Mouse (Mus musculus) cerebellum, adult (tissue): Measurements from ENCODE around the gene Taf8.

Source experiments
- ATAC-seq: cut with Nextera tagmentation; 2 replicates; pipeline ENCODE4 v1.9.2; 2017; ENCODE audit warnings: mild to moderate bottlenecking, moderate library complexity, mixed read lengths; ENCODE audit not compliant: insufficient number of reproducible peaks, low FRiP score, low TSS enrichment

Taf8 gene

DNA sequence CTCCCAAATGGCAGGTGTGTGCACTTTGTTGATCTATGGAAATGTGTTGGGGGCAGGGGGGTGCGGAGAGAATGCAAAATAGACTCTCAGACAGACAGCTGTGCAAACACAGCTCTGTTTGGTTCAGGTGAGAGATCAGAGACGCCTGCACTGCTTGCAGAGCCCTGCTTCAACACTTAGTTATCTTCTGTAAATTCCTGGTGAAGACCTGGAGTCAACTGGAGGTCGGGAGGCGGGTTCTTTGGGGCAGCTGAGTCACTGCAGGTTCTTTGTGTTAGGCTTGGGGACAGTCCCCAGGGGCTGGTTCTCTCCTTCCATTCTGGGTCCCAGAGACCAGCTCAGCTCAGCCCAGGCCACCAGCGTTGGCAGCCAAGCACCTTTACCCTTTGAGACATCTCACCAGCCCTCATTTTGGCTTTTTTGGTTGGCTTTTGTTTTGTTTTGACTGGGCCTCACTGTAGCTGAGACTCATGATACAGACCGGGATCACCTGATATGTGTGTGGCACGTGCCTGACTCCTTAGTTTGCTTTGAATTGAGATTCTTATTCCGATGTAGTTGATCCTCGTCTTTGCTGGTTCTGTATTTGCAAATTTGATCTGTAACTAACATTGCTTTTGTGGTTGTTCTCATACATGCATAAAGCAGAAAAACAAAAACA is 39.2 kb downstream of the Taf8 start:
- no peak for ATAC-seq

DNA sequence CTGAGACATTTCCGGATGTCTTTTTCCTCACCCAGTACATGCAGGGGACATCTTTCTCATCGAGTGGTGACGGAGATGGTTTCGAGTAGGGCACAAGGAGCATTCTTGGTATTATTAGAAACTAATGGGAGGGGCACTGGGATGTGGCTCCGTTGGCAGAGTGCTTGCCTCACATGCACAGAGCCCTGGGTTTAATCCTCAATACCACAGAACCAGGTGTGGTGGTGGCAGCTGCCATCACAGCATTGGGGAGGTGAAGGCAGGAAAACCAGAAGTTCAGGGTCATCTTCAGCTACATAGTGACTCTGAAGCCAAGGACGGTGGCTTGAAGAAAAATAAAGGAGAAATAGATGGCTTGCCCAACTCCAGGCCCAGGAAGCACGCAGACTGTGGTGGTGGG is 39.9 kb downstream of the Taf8 start:
- no peak for ATAC-seq

DNA sequence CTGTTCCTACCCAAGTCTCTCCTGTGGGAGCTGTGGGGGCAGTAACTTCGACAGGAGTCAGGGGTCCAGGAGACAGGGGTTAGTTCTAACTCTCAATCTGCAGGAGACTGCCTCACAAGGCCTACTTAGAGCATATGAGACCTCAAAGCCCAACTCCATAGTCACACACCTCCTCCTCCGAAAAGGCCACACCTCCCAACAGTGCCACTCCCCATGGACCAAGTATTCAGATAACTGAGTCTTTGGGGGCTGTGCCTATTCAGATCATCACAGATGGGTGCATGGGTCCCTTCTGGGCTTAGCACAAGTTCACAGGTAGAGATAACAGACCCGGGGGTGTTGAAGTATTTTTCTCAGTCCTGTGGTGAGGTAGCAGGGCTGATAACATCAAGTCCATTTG is 40.4 kb downstream of the Taf8 start:
- no peak for ATAC-seq

DNA sequence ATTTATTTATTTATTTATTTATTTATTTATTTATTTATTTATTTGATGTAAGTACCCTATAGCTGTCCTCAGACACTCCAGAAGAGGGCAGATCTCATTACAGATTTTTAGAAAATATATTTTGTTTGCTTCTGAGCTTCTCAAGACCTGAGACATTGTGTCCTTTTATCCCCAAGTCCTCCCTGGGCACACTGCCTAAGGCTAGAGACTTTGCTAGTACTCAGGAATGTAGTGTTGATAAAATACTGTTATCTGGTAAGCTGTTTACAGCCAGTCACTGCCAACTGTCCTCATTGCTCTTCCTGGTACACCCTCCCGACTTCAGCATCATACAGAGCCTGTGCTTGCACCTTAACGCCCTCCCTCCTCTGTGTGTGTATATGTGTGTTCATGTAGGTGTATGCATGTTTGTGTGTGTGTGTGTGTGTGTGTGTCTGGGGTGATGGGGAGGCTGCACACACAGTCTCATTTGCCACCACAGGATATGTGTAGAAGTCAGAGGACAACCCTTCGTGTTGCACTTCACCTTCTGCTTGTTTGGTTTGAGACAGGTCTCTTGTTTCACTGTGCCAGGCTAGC is 42.7 kb downstream of the Taf8 start:
- ATAC-seq: no peak

DNA sequence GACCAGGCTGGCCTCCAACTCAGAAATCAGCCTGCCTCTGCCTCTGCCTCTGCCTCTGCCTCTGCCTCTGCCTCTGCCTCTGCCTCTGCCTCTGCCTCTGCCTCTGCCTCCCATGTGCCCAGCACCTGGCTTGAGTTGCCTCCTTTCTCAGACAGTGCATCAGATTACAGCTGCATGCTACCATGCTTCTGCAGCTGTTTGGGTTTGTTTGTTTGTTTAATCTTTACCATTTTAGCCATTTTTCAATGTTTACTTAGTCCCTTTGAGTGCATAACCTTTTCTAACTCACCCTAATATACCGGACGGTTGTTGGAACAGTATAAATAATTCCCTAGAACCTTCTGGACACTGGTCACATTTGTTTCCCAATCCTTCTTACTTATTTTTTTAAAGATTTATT is 43.2 kb downstream of the Taf8 start:
- no peak for ATAC-seq

DNA sequence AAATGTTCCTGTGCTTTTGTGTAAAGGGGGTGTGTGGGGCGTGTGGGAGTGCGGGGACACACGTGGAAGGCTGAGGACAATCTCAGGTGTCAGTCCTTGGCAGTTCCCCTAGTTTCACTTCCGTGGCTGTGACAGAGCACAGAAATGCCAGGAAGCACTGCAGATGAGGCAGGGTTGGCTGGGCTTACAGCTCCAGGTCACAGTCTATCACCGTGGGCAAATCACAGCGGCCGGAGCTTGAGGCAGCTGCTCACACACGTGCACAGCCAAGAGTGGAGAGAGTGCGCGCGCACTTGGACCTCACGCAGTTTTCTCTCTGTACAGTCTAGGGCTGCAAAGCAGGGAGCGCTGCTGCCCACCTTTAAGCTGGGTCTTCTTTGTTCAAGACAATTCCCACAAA is 43.8 kb downstream of the Taf8 start:
- no peak for ATAC-seq

DNA sequence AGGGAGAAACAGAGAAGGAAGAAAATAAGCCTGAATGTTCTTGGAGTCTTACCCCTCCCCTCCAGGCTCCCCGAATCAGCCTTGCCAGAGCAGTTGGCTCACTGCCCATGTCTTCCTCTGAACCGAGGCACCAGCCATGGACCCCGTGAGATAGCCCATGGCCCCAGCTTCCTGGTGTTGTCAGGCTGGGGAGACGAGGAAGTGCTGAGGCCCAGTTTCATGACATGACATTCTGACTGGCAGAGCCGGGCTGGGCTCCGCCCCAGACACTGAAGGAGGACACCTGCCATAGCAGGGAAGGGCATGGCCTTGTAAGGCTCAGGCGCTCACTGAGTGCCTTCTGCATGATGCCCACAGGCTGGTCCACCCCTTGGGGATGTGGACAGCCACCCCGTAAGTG is 47.4 kb downstream of the Taf8 start:
- no peak for ATAC-seq

DNA sequence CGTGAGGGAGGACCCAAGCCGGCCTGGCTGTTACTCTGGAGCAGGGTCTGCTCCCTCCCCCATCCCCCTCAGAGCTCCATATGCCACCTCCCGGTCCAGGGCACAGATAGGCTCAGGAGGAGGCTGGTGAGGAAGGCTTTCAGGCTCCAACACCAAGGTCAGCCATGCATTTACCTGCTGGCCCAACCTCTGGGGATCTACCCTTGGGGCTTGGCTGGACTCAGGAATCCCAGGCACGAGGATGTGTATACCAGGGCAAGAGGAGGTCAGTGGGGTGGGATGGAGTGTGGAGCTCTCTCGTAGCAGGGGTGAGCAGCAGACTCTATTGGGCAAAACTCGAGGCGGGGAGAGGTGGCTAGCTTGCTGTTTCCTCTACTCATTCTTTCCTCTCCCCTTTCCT is 49.2 kb downstream of the Taf8 start:
- ATAC-seq: no peak

DNA sequence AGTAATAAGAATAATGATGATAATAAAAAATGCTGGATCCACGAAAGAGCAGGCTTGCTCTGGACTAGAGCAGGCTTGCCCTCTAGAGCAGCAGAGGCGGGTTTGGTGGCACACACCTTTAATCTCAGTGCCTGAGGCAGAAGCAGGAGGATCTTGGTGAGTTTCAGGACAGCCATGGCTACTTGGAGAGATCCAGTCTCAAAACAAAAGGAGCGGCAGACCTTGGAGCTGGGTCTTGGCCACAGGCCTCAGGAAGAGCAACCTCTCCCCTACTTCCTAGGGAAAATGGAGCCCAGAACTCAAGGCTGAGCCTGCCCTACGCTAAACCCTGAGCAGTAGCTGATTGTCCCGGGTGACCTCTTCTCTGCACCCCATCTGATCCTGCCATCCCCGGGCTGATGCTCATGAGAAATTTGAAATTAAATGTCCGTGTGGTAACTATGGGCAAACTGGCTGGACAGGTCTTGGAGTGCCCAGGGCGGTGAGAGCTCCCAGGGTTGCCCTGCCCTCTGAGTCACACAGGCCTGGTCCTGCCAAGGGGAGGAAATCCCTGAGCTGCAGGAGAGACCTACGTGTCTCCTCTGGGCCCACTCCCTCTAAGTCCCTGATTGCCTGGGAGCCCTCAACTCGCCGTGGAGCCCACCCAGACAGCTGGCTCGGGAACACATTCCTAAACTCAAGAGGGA is 51.1 kb downstream of the Taf8 start:
- no peak for ATAC-seq

DNA sequence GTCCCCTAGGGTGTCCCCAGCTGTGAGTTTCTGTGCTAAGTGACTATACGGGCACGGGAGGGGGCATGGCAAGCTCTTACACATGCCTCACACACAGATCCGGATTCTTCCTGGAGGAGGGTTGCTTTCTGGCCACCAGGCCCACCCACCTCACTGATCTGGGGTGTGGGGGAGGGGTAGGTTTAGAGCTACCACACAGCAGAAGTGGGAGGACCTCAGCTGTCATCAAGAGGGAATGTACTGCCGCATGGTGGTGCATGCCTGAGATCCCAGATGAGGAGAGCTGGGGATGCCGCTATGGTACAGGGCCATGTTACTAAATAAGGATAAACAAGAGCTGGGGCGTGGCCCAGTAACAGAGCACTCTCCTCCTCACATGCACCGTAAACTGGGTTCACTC is 51.9 kb downstream of the Taf8 start:
- ATAC-seq: no peak

DNA sequence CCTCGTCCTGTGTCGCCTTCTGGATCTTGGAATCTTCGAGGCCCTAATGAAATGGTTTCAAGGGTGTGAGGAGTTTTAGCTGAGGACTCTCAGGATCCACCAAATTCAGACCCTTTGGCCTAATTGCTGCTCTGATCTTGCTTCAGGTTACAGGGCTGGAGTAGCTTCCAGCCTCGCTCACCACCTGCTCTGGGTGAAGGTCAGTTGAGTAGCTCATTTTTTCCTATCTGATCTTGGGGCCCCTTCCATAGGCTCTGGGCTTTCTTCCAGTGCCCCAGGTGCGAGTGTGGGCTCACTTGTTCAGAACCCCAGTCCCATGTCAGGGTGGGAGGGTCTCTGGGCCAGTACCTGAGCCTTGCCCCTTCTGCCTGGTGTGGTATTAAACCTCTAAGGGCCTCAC is 52.7 kb downstream of the Taf8 start:
- no peak for ATAC-seq

DNA sequence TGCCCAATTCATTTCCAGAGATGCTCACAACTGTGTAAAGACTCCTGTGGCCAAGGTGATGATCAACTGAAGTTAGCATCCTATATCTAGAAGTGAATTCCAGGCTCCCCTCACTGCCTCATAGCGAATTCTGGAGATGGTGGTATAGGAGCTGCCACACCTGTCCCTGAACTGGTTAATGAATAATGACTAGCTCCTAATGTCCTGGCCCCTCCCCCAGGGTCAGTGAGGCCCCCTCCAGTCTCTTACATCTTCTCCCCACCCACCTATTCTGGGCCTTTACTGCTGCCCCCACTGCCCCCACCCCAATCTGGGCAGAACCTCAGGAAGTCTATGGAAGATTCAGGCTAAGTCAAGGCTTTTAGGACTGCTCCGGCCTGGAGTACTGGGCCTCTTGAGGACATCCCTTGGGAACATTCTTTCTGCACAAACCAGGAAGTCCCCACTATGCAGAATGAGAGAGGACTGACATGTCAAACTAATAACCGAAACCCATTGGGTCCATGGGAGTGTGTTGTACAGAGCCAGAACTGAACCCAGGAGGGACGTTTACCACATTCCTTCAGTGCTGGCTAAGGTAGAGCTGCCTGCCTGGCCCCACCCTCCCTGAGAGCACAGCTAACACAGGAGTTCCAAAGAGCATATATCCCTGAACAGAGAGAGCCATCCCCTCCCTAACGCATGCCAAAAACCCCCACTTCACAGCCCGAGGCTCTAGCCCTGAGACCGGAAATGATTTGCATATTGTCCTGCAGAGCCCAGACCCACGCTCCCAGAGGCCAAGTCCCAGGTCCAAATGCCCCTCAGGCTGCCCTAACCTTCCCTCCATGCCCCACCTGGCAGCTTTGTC is 53.3 kb downstream of the Taf8 start:
- ATAC-seq: no peak

DNA sequence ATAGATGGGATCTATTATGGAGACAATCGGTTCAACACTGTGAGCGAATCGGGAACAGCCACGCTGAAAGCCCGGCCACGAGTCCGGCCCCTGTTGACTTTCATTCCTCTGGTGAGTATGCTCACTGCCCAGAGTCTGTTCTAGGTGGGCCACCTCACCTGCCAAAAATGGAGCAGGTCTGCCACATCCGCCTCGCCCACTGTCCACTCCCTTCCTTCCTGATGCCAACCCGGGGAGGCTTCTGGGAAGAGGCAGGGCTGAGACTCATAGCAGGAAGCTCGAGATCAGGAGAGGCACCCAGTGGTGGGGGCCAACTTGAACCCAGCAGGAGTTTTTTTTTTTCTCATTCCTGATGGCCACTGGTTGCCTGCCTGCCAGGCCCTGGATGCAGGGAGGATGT is 55.5 kb downstream of the Taf8 start:
- no peak for ATAC-seq

DNA sequence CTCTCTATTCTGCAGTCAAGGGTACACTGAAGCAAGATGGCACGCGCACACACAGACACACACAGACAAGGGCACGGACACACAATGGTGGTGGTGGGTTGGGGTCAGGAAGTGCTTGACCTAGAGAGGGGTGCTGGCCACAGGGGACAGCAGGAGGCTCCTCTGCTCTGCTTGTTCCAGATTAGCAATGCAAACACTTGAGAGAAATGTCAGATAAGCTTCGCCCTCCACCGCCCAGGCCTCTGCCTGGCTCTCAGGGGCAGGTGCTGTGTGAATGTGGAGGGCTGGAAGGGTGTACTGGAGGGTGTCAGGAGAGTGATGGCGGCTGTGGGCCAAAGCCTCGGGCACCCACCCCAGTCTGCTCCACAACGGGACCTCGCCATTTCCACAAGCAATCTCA is 56.1 kb downstream of the Taf8 start:
- ATAC-seq: no peak

DNA sequence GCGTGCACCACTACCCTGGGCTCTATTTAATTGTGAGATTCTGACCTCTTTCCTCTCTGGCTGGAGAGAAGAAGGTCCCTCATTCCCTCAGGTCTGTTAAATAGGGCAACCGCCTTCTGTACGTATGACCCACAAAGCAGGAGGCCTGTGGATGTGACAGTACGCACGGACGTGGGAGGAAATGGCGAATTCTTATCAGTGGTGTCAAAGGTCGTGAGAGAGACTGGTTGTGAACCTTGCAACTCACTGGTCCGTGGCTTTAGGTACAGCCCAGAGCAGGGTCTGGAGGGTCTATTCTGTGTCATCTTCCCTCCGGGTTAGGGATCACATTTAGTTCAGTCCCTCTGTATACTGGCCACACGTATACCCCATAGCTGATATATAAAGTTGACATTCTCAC is 56.6 kb downstream of the Taf8 start:
- ATAC-seq: no peak

DNA sequence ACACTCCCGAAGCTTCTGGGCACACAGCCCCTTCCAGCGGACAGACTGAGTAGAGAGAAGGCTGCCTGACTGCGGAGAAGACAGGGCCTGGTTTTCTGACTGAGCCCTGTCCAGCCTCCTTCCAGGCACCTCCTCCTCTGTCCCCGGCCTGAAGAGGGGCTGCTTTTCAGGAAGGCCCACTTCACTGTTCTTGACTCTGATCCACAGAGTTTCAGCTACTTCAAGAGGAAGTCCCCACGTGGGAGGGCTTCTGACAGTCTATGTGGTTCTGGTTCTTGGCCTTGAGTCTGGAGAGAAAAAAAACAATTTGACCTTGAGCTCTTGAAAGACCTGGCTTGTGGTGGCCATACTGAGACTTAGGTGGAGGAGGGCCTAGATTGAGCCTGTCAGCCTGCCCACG is 58.0 kb downstream of the Taf8 start:
- no peak for ATAC-seq

DNA sequence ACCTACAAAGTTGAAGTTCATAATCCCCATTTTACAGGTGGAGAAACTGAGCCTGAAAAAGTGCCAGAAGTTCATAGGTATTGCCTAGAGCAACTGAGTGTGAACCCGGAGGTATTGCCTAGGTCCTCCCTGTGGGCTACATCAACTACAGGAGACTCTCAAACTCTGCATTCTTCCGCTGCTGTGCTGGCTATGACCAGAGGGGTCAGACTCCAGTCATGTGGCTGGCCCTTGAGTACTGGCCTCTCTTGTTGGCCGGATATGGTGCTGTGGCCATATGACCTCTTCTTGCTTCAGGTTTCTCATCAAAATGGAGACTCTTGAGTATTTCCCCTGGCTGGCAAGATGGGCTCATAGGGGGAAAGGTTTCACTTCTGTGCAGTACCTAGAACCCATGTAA is 59.8 kb downstream of the Taf8 start:
- ATAC-seq: no peak

DNA sequence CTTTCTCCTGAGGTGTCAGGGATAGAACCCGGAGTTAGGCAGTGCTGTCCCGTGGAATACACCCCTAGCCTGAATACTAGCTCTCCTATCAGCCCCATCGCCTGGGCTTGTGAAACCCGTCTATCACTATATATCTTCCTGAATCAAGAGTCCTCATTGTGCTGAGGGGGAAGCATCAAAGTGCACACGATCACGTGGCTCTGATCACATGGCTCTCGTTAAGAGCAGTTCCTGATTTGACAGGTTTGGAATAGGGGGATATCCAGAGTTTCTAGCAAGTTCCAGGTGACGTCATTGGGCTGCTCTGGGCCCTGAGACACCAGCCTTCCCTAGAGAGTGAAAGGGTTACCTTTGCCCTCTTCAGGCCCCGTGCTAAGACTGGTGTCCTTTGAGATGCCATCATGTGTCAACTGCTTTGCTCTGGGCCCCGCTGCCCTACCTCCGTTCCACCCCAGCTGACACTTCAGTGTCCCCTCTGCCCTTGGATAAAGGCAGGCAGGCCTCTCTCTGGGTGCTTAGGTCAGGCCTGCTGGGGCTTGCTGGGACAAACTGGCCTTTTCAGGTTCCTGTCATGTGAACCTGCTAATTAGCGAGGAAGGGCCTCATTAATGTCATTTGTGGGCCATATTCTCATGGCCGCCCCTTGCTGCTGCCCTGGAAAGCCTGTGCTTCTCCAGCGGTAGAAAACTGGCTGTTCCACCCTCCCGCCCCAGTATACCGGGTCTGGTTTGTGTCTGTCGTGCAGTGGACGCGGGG is 60.6 kb downstream of the Taf8 start:
- no peak for ATAC-seq

DNA sequence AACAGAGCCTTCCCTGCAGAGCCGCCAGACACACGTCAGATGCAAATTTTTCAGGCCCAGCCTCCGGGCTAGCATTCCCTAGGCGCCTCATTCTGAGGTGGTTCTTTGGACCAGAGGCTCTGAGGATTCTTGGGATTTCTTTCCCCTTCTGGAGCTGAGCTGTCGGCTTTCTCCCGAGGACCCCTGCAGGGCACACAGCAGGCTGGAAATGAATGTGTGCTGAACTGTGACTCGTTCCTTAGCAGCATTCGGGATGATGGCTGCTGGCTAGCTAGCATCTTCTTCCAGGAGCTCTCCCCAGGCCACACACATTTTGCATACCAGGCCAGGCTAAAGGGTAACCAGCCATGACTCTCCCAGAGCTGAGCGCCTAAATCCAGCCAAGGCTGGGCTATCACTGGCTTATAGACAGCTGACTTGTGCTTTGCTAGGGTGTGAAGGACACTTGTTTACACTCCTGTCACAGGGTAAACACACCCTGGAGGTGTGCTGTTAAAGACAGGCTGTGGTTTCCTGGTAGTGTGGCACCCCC is 61.7 kb downstream of the Taf8 start:
- no peak for ATAC-seq

DNA sequence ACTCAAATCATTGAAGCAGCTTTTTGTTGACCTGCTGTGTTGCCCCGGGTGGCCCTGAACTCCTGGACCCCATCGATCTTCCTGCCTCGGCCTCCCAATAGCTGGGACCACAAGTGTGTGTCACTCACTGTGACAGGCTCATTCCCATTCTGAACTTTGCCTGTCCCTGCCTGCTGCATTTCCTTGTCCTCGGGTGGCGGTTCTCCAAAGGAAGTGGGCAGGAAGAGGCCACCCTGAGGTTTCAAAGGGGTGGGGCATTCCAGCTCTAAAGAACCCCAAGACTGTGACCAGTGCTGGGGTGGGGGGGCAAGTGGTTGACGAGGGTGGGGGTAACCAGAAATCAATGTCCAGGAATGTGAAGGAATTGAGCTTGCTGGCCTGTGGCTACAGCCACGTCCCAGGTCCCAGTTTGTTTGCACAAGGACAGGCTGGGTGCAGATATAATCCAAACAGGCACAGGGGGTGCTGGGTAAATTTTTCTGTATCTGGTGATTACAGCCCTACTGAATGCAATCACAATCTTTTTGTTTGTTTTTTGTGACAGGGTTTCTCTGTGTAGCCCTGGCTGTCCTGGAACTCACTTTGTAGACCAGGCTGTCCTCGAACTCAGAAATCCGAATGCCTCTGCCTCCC is 62.6 kb downstream of the Taf8 start:
- no peak for ATAC-seq
